Mouse (Mus musculus): ENCODE results near the gene Tead2. TPM values are rescaled to one million over a fixed set of nuclear protein-coding genes. Genes with fewer than 3 reads are reported as not detected.

Tead2 gene
- polyA plus RNA-seq (2012; fragmentation: generic; extraction: Trizol) = 127 TPM
- long read RNA-seq, experiment 1, partial matches to known transcripts = 6 of 13 reads
- long read RNA-seq, experiment 1, other reads (novel, unspliced or antisense) = 4 of 13 reads
- long read RNA-seq, experiment 2, transcript Tead2-201 (12 exons, 2,140 nt) = major isoform, 100 of 156 reads
- long read RNA-seq, experiment 2, transcript Tead2-203 (11 exons, 3,396 nt) = minor isoform, 41 of 156 reads
- long read RNA-seq, experiment 2, partial matches to known transcripts = 1 of 156 reads
- long read RNA-seq, experiment 2, other reads (novel, unspliced or antisense) = 14 of 156 reads

GRCm38 (mm10) chr7:45215673-45216441 is at the start of gene Tead2:
Gene Tead2 (plus strand): TSS chr7:45215753.
- Histone ChIP-seq H3K4me3 (ENCODE audit: insufficient read depth, poor library complexity, severe bottlenecking) (peak within 1 kb of the TSS; percentile 46), H3K79me2 (ENCODE audit: control insufficient read depth, insufficient read depth) (peaks cover 17% of the 10 kb centered on the region), H3ac (ENCODE audit: control insufficient read depth, insufficient read length, low read depth) (peak within 1 kb of the TSS; percentile 94), H3K36me3 (ENCODE audit: control insufficient read depth, insufficient read depth) (no peaks in the 10 kb centered on the region), H3K27me3 (ENCODE audit: control insufficient read depth, insufficient read depth, insufficient read length) (no peaks in the 10 kb centered on the region), H3K79me3 (ENCODE audit: low read depth) (peaks cover 2% of the 10 kb centered on the region)
- TF ChIP-seq MYOG (IDR thresholded peaks at IDR 0.05; ENCODE audit: control insufficient read depth, extremely low read depth, insufficient read length) (no peak), MAX (IDR thresholded peaks at IDR 0.05) (peak; percentile 19)

GRCm38 (mm10) chr7:45166950-45167401 is 48.6 kb upstream of the Tead2 start:
- H3K4me3 ChIP-seq (ENCODE audit: insufficient read depth, poor library complexity, severe bottlenecking) = no peak overlapping the region
- no peaks in the 10 kb centered on the region for H3K36me3 ChIP-seq (ENCODE audit: control insufficient read depth, insufficient read depth)
- H3K27me3 ChIP-seq (ENCODE audit: control insufficient read depth, insufficient read depth, insufficient read length) = peaks cover 55% of the 10 kb centered on the region
- H3K79me3 ChIP-seq (ENCODE audit: low read depth) = no peaks in the 10 kb centered on the region
- H3ac ChIP-seq (ENCODE audit: control insufficient read depth, insufficient read length, low read depth) = no peak overlapping the region
- TF ChIP-seq MAX (IDR thresholded peaks at IDR 0.05) = no peak
- TF ChIP-seq FOSL1 (IDR thresholded peaks at IDR 0.05; ENCODE audit: insufficient read depth, low read length, poor library complexity, severe bottlenecking) = no peak
- no peak for TF ChIP-seq MYOD1 (IDR thresholded peaks at IDR 0.05; ENCODE audit: control insufficient read depth, insufficient read length, low read depth)
- no peak for TF ChIP-seq CEBPB (IDR thresholded peaks at IDR 0.05; ENCODE audit: low read depth)
- no peak for TF ChIP-seq USF1 (IDR thresholded peaks at IDR 0.05; ENCODE audit: low read depth)
- no peak for TF ChIP-seq CTCF (IDR thresholded peaks at IDR 0.05; ENCODE audit: control insufficient read depth, insufficient read depth, insufficient read length)
- TF ChIP-seq MYOG (IDR thresholded peaks at IDR 0.05; ENCODE audit: control insufficient read depth, extremely low read depth, insufficient read length) = no peak
- H3K79me2 ChIP-seq (ENCODE audit: control insufficient read depth, insufficient read depth) = no peaks in the 10 kb centered on the region

GRCm38 (mm10) chr7:45167761-45168445 is 47.6 kb upstream of the Tead2 start:
- Histone ChIP-seq H3K79me2 (ENCODE audit: control insufficient read depth, insufficient read depth) (no peaks in the 10 kb centered on the region), H3K27me3 (ENCODE audit: control insufficient read depth, insufficient read depth, insufficient read length) (peaks cover 55% of the 10 kb centered on the region), H3K4me3 (ENCODE audit: insufficient read depth, poor library complexity, severe bottlenecking) (no peak overlapping the region), H3K36me3 (ENCODE audit: control insufficient read depth, insufficient read depth) (no peaks in the 10 kb centered on the region), H3ac (ENCODE audit: control insufficient read depth, insufficient read length, low read depth) (no peak overlapping the region), H3K79me3 (ENCODE audit: low read depth) (no peaks in the 10 kb centered on the region)
- TF ChIP-seq MYOD1 (IDR thresholded peaks at IDR 0.05; ENCODE audit: control insufficient read depth, insufficient read length, low read depth) (no peak), CTCF (IDR thresholded peaks at IDR 0.05; ENCODE audit: control insufficient read depth, insufficient read depth, insufficient read length) (no peak), MAX (IDR thresholded peaks at IDR 0.05) (no peak), MYOG (IDR thresholded peaks at IDR 0.05; ENCODE audit: control insufficient read depth, extremely low read depth, insufficient read length) (no peak), CEBPB (IDR thresholded peaks at IDR 0.05; ENCODE audit: low read depth) (no peak), FOSL1 (IDR thresholded peaks at IDR 0.05; ENCODE audit: insufficient read depth, low read length, poor library complexity, severe bottlenecking) (no peak), USF1 (IDR thresholded peaks at IDR 0.05; ENCODE audit: low read depth) (no peak)

GRCm38 (mm10) chr7:45168656-45169055 is 46.9 kb upstream of the Tead2 start:
- no peak overlapping the region for H3ac ChIP-seq (ENCODE audit: control insufficient read depth, insufficient read length, low read depth)

GRCm38 (mm10) chr7:45169495-45169894 is 46.1 kb upstream of the Tead2 start:
- no peaks in the 10 kb centered on the region for H3K36me3 ChIP-seq (ENCODE audit: control insufficient read depth, insufficient read depth)
- no peaks in the 10 kb centered on the region for H3K79me2 ChIP-seq (ENCODE audit: control insufficient read depth, insufficient read depth)
- H3ac ChIP-seq (ENCODE audit: control insufficient read depth, insufficient read length, low read depth) = no peak overlapping the region
- H3K79me3 ChIP-seq (ENCODE audit: low read depth) = no peaks in the 10 kb centered on the region
- H3K4me3 ChIP-seq (ENCODE audit: insufficient read depth, poor library complexity, severe bottlenecking) = no peak overlapping the region
- TF ChIP-seq FOSL1 (IDR thresholded peaks at IDR 0.05; ENCODE audit: insufficient read depth, low read length, poor library complexity, severe bottlenecking) (no peak), MYOG (IDR thresholded peaks at IDR 0.05; ENCODE audit: control insufficient read depth, extremely low read depth, insufficient read length) (no peak), MAX (IDR thresholded peaks at IDR 0.05) (no peak), MYOD1 (IDR thresholded peaks at IDR 0.05; ENCODE audit: control insufficient read depth, insufficient read length, low read depth) (no peak), USF1 (IDR thresholded peaks at IDR 0.05; ENCODE audit: low read depth) (no peak), CEBPB (IDR thresholded peaks at IDR 0.05; ENCODE audit: low read depth) (no peak), CTCF (IDR thresholded peaks at IDR 0.05; ENCODE audit: control insufficient read depth, insufficient read depth, insufficient read length) (no peak)
- peaks cover 47% of the 10 kb centered on the region for H3K27me3 ChIP-seq (ENCODE audit: control insufficient read depth, insufficient read depth, insufficient read length)

More at GRCm38 (mm10) chr7:45168656-45169055, 46.9 kb upstream of the Tead2 start:
- Histone ChIP-seq H3K4me3 (ENCODE audit: insufficient read depth, poor library complexity, severe bottlenecking) (no peak overlapping the region), H3K79me2 (ENCODE audit: control insufficient read depth, insufficient read depth) (no peaks in the 10 kb centered on the region), H3K79me3 (ENCODE audit: low read depth) (no peaks in the 10 kb centered on the region), H3K27me3 (ENCODE audit: control insufficient read depth, insufficient read depth, insufficient read length) (peaks cover 53% of the 10 kb centered on the region), H3K36me3 (ENCODE audit: control insufficient read depth, insufficient read depth) (no peaks in the 10 kb centered on the region)
- TF ChIP-seq MYOG (IDR thresholded peaks at IDR 0.05; ENCODE audit: control insufficient read depth, extremely low read depth, insufficient read length) = no peak
